Mouse (Mus musculus) spleen, adult 2 months (tissue): ENCODE results near the gene 3425401B19Rik. TPM values are rescaled to one million over a fixed set of nuclear protein-coding genes. Genes with fewer than 3 reads are reported as not detected.

Source experiments
- DNase-seq, 2 experiments: peaks; one replicate each; pipeline versions ENCODE4 v3.0.0 to v3.0.0-alpha.2; 2012 to 2021; ENCODE audit warnings: low spot score in 2 of 2, low read depth in 1 of 2
- H3K27ac ChIP-seq: fragments of 200-500 bp; 2 replicates; pipeline ENCODE4 v1.5.1; 2012; ENCODE audit warnings: low read length, inconsistent platforms; ENCODE audit not compliant: insufficient read depth
- H3K27me3 ChIP-seq: fragments of 200-500 bp; 2 replicates; pipeline ENCODE4 v1.6.1; 2012; ENCODE audit warnings: mild to moderate bottlenecking, moderate library complexity, low read length, inconsistent platforms; ENCODE audit not compliant: control insufficient read depth, insufficient read depth
- H3K36me3 ChIP-seq: fragments of 200-500 bp; 2 replicates; pipeline ENCODE4 v1.6.1; 2012; ENCODE audit warnings: mild to moderate bottlenecking, low read length, inconsistent platforms; ENCODE audit not compliant: control insufficient read depth, insufficient read depth
- H3K4me1 ChIP-seq: fragments of 200-500 bp; 2 replicates; pipeline ENCODE4 v1.6.1; 2011; ENCODE audit warnings: inconsistent platforms; ENCODE audit not compliant: control insufficient read depth, insufficient read depth, insufficient read length
- H3K4me3 ChIP-seq: fragments of 200-500 bp; 2 replicates; pipeline ENCODE4 v1.5.1; 2011; ENCODE audit warnings: mild to moderate bottlenecking, inconsistent platforms; ENCODE audit not compliant: insufficient read depth, insufficient read length; ENCODE audit errors: extremely low read depth
- CTCF ChIP-seq: fragments of 200-500 bp; IDR thresholded peaks from 2 replicates; pipeline ENCODE4 v1.5.1; 2011; ENCODE audit warnings: mild to moderate bottlenecking, inconsistent platforms; ENCODE audit not compliant: insufficient read depth, insufficient read length, insufficient replicate concordance; ENCODE audit errors: extremely low read depth
- POLR2A ChIP-seq: fragments of 200-500 bp; IDR thresholded peaks from 2 replicates; pipeline ENCODE4 v1.6.1; 2011; ENCODE audit warnings: low read depth, low read length, inconsistent platforms
- whole genome bisulfite sequencing: fragments of 180-500 bp; shearing (Covaris S2); methylation state at CpG from one replicate; pipeline ENCODE4 v1.1.7; 2018; 5-methylcytosine and 5-hydroxymethylcytosine counted together
- polyA plus RNA-seq: library from polyadenylated mRNA; depleted of rRNA; stranded (reverse); fragments of >200 nt; gene quantifications from 2 replicates; pipeline ENCODE4 v1.2.3, GENCODE M21; 2012

3425401B19Rik gene
- polyA plus RNA-seq, 1 experiment: 0.15 TPM

GRCm38 (mm10) chr14:32673178-32673577 is 11.9 kb downstream of the 3425401B19Rik start:
- no peaks in the 10 kb centered on the region for H3K4me1 ChIP-seq
- no peak overlapping the region for H3K27ac ChIP-seq
- no peak for DNase-seq
- no peaks in the 10 kb centered on the region for H3K36me3 ChIP-seq
- WGBS: 56% methylated on average over 3 of the region's 3 CpGs
- no peak for TF ChIP-seq CTCF
- H3K27me3 ChIP-seq: no peaks in the 10 kb centered on the region
- no peak overlapping the region for H3K4me3 ChIP-seq

- Histone ChIP-seq H3K36me3 (no peaks in the 10 kb centered on the region), H3K27me3 (no peaks in the 10 kb centered on the region), H3K4me3 (no peak overlapping the region), H3K27ac (no peak overlapping the region), H3K4me1 (no peaks in the 10 kb centered on the region)
- DNase-seq: no peak
- 84% methylated on average over 6 of the region's 6 CpGs for WGBS
- no peak for TF ChIP-seq POLR2A
- TF ChIP-seq CTCF: no peak
Observed at GRCm38 (mm10) chr14:32663099-32663498, 22.0 kb downstream of the 3425401B19Rik start.

GRCm38 (mm10) chr14:32659781-32660180 is 25.3 kb downstream of the 3425401B19Rik start:
- no peak for TF ChIP-seq POLR2A
- no peak for TF ChIP-seq CTCF
- Histone ChIP-seq H3K27me3 (no peaks in the 10 kb centered on the region), H3K4me3 (no peak overlapping the region), H3K27ac (no peak overlapping the region), H3K4me1 (no peaks in the 10 kb centered on the region), H3K36me3 (no peaks in the 10 kb centered on the region)
- no peak for DNase-seq
- 80% methylated on average over 9 of the region's 9 CpGs for WGBS

- Histone ChIP-seq H3K27ac (no peak overlapping the region), H3K4me3 (no peak overlapping the region), H3K27me3 (no peaks in the 10 kb centered on the region), H3K36me3 (no peaks in the 10 kb centered on the region), H3K4me1 (no peaks in the 10 kb centered on the region)
- no peak for TF ChIP-seq POLR2A
- TF ChIP-seq CTCF: no peak
- DNase-seq: no peak
- 67% methylated on average over 2 of the region's 2 CpGs for whole genome bisulfite sequencing
Observed at GRCm38 (mm10) chr14:32638485-32638884, 46.6 kb downstream of the 3425401B19Rik start.

GRCm38 (mm10) chr14:32634015-32634682 is 50.9 kb downstream of the 3425401B19Rik start:
- no peaks in the 10 kb centered on the region for H3K27me3 ChIP-seq
- H3K36me3 ChIP-seq: no peaks in the 10 kb centered on the region
- H3K27ac ChIP-seq: no peak overlapping the region
- TF ChIP-seq POLR2A (no peak), CTCF (no peak)
- H3K4me1 ChIP-seq: no peaks in the 10 kb centered on the region
- H3K4me3 ChIP-seq: no peak overlapping the region
- DNase-seq: no peak
- WGBS: 30% methylated on average over 11 of the region's 11 CpGs

GRCm38 (mm10) chr14:32632908-32633600 is 52.0 kb downstream of the 3425401B19Rik start:
- Histone ChIP-seq H3K27me3 (no peaks in the 10 kb centered on the region), H3K36me3 (no peaks in the 10 kb centered on the region), H3K27ac (no peak overlapping the region), H3K4me3 (no peak overlapping the region), H3K4me1 (no peaks in the 10 kb centered on the region)
- WGBS: 72% methylated on average over 6 of the region's 6 CpGs
- TF ChIP-seq POLR2A (no peak), CTCF (no peak)
- DNase-seq: no peak

DNA sequence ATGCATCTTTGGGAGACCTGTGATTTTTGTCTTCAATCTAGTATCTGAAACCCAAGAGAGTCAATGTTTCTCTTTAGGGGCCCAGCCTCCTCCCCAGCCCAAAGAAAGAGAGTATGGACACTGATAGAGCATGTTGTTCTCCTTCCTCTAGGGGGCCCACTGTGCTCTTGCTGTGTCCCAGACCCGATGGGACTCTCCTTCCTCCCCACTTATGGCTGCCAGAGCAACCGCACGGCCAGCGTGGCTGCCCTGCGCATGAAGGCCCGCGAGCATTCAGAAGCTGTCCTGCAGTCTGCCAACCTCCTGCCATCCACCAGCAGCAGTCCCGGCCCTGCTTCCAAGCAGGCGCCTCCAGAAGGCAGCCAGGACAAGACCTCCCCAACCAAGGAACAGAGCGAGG is 56.5 kb downstream of the 3425401B19Rik start:
- DNase-seq: no peak
- H3K27me3 ChIP-seq: no peaks in the 10 kb centered on the region
- no peak for TF ChIP-seq CTCF
- TF ChIP-seq POLR2A: no peak

More for the DNA sequence above, 56.5 kb downstream of the 3425401B19Rik start:
- Histone ChIP-seq H3K4me3 (no peak overlapping the region), H3K27ac (no peak overlapping the region), H3K36me3 (no peaks in the 10 kb centered on the region), H3K4me1 (no peaks in the 10 kb centered on the region)
- 58% methylated on average over 10 of the region's 10 CpGs for WGBS
